Mouse (Mus musculus) T-helper 2 cell (primary cell): ENCODE data around the gene Znrf2.
"Not testable (repeated sequence)": the region's sequence is repeated elsewhere in the genome, so short reads cannot be mapped to it uniquely, and the experiment has no call there.

Experiments used
- in situ Hi-C: fragments of 300-600 bp; cut with MboI, MseI; formaldehyde crosslinking; loops from one replicate; pipeline ENCODE4 v1.15.1; 2025; ENCODE audit warnings: high pct_unique_total_duplicates

Znrf2 gene

GRCm38 (mm10) chr6:54809531-54810313 is 7.0 kb upstream of the Znrf2 start:
- in situ Hi-C loops = loop anchor here (5.0 kb wide), 1 partner anchor 77 kb away; no protein-coding TSS in a partner anchor

DNA sequence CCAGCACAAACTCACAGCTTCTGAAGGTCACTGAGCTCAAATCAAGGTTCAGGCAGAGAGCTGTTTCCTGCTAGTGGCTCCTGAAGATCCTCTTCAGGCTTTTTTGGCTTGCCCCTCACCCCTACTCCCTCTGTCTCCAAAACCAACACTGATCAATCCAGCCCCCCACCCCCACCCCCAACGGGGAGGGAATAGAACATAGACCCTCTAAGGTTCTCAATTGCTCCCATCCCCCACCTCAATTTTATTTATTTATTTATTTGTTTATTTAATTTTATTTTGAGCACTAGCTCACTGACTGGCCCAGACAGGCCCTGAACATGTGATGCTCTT is 6.4 kb upstream of the Znrf2 start:
- in situ Hi-C loops = loop anchor here (5.0 kb wide), 1 partner anchor 78 kb away; no protein-coding TSS in a partner anchor

DNA sequence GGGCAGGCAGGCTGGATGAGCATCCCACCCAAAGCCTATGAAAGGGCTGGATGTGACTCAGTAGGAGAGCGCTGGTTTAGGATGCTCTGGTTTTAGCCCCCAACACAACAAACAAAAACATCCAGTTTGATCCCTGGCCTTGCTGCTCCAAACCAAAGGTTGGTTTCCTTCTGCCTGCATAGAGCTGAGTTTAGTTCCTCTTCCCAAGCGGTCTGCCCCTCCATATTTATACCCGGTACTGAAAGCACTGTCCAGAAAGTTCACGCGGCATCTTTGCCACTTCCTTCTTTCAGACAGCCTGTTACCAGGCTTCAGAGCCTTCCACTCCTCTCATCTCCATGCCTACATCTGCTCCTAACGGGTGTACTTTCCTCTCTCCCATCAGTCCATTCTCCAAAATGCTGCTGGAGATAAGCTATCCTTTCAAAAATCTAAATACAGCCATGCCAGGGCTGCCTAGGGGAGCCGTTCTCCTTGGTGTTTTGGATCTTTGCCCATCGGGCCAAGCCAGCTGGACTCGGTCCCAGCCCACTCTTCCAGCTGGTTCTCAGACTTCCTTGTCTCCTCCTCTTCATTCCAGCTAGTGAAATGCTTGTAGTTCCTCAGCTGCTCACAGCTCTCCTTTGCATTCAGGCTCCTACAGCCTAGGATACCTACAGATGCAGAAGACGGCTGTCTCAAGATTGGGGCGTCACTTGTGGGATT is 5.0 kb upstream of the Znrf2 start:
- in situ Hi-C loops = loop anchor here (5.0 kb wide), 1 partner anchor 79 kb away; no protein-coding TSS in a partner anchor

GRCm38 (mm10) chr6:54812276-54812675 is 4.4 kb upstream of the Znrf2 start:
- in situ Hi-C loops = loop anchor here (5.0 kb wide), 1 partner anchor 80 kb away; no protein-coding TSS in a partner anchor

DNA sequence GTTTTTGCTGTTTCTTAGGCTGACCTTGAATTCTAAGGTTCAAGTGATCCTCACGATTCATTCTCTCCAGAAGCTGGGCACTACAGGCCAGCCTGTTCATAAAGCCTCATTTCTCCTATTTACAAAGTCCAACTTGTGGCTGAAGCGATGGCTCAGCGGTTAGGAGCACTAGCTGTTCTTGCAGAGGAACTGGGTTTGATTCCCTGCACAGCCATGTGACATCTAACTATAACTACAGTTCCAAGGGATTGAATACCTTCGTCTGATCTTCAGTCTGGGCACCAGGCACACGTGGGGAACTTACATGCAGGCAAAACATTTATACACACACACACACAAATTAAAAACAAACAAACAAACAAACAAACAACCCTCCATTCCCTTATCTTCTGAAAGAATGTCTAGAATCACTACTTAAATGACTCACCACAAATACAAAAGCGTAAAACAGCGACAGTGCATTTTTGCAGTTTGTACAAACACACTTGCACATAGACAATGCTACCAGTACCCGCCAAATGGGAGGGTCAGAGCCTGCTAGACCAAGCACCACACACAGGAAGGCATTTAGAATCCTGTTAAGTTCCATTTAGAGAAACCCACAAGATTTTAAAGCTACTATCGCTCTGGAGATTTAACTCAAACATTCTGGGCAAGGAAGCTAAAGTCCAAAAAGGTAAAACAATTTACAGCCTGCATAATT is 1.1 kb upstream of the Znrf2 start:
- in situ Hi-C loops = no loop called here

- in situ Hi-C loops = no loop called here
These were observed 601 bp downstream of the Znrf2 start for GRCm38 (mm10) chr6:54817266-54817767.

GRCm38 (mm10) chr6:54818389-54818788 is 1.7 kb downstream of the Znrf2 start:
- in situ Hi-C loops = no loop called here

- in situ Hi-C loops = no loop called here
These were observed 2.6 kb downstream of the Znrf2 start for GRCm38 (mm10) chr6:54819272-54819671.

- in situ Hi-C loops = no loop called here
These were observed 3.0 kb downstream of the Znrf2 start for GRCm38 (mm10) chr6:54819746-54820145.

DNA sequence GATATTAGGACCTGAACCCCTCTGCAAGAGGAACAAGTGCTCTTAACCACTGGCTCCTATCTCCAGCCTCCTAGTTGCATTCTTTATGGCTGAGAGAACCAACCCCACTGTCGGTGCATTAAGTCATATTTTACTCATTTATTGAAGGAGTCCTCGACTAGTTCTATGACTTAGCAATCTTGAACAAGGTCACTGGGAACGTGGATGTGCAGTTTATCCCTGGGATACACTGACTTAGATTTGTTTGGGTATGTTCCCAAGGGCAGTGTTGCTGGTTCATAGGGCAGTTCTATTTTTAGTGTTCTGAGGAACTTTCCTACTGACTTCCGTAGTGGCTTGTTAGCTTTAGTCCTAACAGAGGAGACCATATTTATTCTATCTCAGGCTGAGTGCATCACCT is 5.6 kb downstream of the Znrf2 start:
- in situ Hi-C loops = no loop called here

- in situ Hi-C loops = not testable (repeated sequence)
These were observed 7.8 kb downstream of the Znrf2 start for GRCm38 (mm10) chr6:54824561-54824960.

DNA sequence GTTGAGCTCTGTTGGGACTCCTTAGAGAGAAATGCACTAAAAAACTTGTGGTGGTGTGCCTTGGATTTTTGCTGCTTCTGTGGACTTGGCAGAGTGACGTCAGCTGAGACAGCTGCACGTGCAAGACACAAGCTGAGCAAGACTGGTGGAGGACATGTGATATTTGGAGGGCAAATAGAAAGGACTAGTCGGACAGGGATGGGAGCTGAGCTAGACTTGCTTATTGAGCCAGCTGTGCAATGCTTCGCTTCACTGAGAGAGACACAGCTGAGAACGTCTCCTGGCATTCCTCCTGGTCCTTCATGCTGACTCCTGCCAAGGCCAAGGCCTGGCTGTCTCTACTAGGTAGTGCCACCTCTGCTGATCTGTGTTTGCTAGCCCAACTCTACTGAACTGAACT is 10.8 kb downstream of the Znrf2 start:
- in situ Hi-C loops = no loop called here

DNA sequence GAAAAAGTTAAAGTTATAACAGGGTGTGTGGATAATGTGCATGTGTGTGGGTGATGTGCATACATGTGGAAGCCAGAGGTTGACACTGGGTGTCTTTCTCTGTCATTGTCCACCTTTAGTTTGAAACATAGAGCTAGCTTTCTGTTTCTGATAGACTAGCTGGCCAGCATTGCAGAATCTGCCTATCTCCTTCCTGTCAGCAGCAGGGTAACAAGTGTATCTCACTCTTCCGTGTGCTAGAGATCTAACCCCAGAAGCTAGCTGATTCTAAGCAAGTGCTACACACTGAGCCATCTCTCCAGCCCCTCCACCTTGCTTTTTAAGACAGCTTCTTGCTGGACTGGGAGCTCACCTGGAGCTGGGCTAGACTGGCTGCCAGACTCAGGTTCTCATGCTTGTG is 11.6 kb downstream of the Znrf2 start:
- in situ Hi-C loops = no loop called here

DNA sequence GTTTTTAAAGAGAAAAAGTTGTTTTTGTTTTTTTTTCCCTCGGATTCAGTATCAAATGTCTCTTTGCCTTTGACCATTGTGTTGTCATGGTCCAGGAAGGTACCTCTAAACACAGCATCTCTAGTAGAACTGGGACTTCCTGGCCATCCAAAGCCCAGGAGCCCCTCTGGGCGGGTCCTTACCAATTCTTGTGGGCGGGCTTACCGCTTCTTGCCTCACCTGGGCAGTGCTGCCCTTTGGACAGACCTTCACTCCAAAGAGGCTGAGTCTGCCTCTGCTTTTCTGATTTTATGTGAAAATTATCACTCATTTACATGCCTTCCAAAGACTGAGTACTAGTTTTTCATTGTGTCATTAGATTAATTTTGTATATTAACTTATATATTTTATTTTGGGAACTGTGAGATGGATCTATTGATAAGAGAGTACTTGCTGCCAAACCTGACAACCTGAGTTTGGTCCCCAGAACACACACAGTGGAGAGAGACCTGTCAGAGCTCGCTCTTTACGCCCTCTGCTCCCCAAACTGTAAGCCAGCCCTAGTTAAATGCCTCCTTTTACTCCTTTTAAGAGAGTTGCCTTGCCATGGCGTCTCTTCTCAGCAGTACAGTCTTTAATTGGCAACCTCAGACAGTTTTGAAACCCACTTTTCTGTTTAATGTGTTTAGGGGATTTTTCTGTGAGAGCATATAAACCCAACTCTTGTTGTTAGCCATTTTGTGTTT is 13.5 kb downstream of the Znrf2 start:
- in situ Hi-C loops = no loop called here

DNA sequence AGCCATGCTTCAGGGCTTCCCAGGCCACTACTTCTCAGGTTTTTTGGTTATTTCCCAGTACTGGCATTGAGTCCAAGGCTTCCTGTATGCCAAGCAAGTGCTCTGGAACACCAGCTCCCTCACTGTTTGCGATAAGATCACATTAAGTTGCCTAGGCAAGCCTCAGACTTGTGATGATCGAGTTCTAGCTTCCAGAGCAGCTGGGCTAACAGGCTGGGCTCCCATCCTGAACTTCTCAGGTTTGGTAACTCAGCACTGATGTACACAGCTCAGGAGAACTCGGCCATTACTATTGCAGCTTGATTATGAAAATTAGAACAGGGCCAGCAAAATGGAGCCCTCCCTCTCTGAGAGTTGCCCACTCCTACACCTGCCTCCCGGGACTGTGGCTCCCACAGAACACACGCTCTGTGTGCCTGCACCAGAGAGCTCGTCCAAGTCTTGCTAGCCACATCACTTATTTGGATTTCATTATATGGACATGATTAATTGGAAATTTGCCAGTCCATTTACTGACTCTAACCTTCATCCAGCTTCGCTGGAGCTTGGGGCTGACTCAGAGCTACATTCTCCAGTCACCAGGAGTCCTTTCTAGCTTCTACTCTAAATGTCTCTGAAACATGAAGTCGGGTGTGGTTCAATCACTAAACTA is 14.5 kb downstream of the Znrf2 start:
- in situ Hi-C loops = no loop called here

DNA sequence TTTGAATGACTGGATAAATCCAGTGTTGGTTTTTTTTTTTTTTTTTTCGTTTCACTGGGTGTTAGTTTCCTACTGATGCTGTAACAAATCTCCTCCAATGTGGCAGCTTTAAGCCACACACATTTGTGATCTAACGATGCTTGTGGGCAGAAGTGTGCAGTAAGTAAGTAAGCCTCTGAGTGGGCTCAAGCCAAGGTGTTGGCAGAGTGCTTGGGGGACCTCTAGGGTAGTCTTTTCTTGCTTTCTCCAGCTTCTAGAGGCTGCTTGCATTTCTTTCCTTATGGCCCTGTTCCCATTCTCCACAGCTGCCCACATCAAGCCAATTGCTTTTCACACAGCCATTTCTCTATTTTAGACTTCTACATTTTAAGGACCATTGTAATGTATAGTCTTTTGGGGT is 16.7 kb downstream of the Znrf2 start:
- in situ Hi-C loops = no loop called here

DNA sequence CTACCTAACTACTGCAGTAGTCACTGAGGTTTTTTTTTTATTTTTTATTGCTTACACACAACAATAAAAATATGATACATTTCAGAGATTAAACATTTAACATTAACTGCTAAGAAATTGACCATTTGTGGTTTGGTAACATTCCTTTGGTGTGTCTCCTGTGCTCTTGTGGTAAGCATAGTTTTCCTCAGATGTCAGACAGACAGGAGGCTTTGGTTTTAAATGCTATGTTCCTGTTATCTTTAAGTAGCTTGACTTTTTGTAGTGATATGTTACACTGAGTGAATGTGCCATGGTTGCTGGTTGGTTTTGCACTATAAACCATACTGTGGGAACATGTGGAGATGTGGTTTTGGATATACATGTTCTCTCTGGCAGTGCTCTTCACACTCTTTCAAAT is 19.9 kb downstream of the Znrf2 start:
- in situ Hi-C loops = no loop called here

GRCm38 (mm10) chr6:54841399-54841798 is 24.7 kb downstream of the Znrf2 start:
- in situ Hi-C loops = no loop called here

DNA sequence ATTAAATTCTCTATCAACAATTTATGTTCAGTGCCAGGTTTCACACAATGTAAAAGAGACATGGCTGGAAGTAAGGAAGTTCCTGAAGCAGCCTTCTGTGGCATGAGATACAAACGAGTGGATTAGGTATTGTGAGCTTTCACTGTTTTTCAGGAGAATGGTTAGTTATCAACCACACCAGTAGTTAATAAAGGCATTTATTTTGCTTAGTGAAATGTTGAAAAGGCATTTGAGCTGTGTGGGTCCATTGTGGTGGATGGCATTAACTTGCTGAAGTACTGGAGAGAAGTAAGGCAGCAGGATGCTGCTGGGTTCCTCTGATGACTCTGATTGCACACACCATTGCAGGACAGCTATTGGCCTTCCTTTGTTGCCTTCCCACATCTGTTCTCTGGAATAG is 25.3 kb downstream of the Znrf2 start:
- in situ Hi-C loops = no loop called here

DNA sequence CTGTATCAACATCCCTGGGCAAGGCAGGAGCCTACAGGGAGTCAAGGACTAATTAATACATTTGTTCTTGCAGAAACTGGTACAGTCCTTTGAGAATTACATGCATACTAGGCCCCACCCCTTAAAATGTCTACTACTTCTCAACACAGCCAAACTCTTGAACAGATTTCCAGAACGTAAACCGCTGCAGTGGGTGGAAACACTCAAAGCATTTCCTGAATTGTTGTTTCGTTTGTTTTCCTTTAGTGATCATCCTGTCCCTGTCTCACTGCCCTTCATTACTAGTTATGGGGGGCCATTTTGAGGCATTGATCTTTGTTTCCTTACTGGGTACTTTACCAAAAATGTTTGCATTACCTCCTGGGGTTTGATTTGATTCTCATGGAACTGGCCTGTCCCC is 31.8 kb downstream of the Znrf2 start:
- in situ Hi-C loops = no loop called here
